Mouse (Mus musculus) mouse trophoblast stem cell (cell line): ENCODE results near the gene Vmn2r124.
"Not testable (repeated sequence)": the region's sequence is repeated elsewhere in the genome, so short reads cannot be mapped to it uniquely, and the experiment has no call there.

Source experiments
- in situ Hi-C, 2 experiments: fragments of 300-500 bp; cut with MseI, MboI; formaldehyde crosslinking; loops; 2 replicates in 1 of 2; 3 replicates in 1 of 2; pipeline ENCODE4 v1.15.1; 2025

The Vmn2r124 gene

DNA sequence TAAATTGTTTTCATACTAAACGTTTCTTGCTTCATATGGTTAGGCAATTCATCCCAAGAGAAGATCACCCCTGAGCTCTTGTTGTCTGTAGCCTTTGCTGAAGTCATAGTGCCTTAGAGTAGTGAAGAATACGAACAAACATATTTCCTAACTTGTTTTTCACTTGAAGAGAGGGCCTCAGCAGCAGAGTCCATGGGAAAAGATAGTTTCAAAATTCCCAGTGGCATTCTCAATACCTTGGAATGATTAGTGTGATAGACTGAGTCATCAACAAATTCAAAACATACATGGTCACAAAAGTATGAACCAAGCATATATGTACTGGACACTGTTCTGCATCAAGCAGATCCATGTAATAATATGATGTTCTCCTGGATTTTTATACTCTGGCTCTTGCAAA is at the start of gene Vmn2r124:
Vmn2r124 (plus strand) TSS at position 301 of the 400 bp plus-strand sequence.
- in situ Hi-C loops: no loop called here

GRCm38 (mm10) chr17:18004752-18005151 is 44.5 kb upstream of the Vmn2r124 start:
- in situ Hi-C loops: no loop called here

DNA sequence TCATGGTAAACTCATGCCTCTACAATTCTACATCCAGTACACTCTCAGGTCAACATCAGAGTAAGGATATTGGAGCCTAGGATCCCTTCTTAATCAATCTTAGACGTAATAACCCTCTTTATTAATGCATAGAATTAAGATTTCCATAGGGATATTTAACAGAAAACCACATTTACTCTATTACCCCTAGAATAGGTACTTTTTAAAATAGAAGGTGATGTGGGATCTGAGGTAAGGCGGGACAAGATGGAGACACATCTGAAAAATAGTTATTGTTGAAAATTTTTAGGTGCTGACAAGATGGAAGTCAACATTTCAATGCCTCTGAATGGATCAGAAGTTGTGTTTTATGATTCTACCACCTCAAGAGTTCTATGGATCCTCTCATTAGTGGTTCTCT is 27.8 kb upstream of the Vmn2r124 start, which contains the start of gene Fpr-rs4:
Fpr-rs4 (plus strand) TSS at position 301 of the 400 bp plus-strand sequence.
- in situ Hi-C loops: no loop called here

DNA sequence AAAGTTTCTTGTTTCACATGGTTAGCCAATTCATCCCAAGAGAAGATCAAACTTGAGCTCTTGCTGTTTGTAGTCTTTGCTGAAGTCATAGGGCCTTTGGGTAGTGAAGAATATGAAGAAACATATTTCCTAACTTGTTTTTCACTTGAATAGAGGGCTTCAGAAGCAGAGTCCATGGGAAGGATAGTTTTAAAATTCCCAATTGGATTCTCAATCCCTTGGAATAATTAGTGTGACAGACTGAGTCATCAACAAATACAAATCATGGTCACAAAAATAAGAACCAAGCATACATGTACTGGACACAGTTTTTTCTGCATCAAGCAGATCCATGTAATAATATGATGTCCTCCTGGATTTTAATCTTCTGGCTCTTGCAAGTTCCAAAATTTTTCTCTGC is 35.5 kb downstream of the Vmn2r124 start, which contains the start of gene Vmn2r91:
Vmn2r91 (plus strand) TSS at position 301 of the 400 bp plus-strand sequence.
- in situ Hi-C loops: not testable (repeated sequence)

GRCm38 (mm10) chr17:18095626-18096025 is 46.4 kb downstream of the Vmn2r124 start:
- in situ Hi-C loops: not testable (repeated sequence)

DNA sequence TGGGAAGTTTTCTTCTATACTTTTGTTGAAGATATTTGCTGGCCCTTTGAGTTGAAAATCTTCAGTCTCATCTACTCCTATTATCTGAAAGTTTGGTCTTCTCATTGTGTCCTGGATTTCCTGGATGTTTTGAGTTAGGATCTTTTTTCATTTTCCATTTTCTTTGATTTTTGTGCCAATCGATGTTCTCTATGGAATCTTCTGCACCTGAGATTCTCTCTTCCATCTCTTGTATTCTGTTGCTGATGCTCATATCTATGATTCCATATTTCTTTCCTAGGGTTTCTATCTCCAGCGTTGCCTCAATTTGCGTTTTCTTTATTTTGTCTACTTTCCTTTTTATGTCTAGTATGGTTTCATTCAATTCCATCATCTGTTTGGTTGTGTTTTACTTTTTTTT is 53.0 kb downstream of the Vmn2r124 start:
- in situ Hi-C loops: loop anchor here in 1 of 2 experiments (10.0 kb wide), 1 partner anchor 73 kb away; no protein-coding TSS in a partner anchor
